ENCODE assay signal across 16 mouse cellular contexts in genomic region chr8:48492491-48492890, GRCm38 (mm10).
DNase-seq lines count a peak whose midpoint lies in the region; ATAC-seq and TF ChIP-seq lines count a peak whose summit lies in the region.
"Had no signal": no experiment of that assay in that cellular context is flagged by ENCODE, and none has a peak within 500 bp of the region (broad histone marks: within the 10 kb centered on the region; RNA-seq: fewer than 3 reads in every experiment).

No protein-coding gene starts in this region.

- H3K4me2 ChIP-seq in midbrain, embryonic 15.5 days: no peak overlapping the region
- H3K4me2 ChIP-seq: limb, embryonic 15.5 days had no signal

- TF ChIP-seq CTCF in gastrocnemius, adult 2 months (IDR thresholded peaks at IDR 0.05): no peak

- ATAC-seq in midbrain, embryonic 15.5 days (replicated peaks): no peak
- ATAC-seq: hindbrain, postnatal 0 days had no signal

- no peaks in the 10 kb centered on the region for H3K36me3 ChIP-seq in midbrain, embryonic 15.5 days (replicated peaks)
- H3K36me3 ChIP-seq: limb, embryonic 15.5 days had no signal

- H3K9ac ChIP-seq in midbrain, embryonic 15.5 days: no peak overlapping the region
- H3K9ac ChIP-seq: limb, embryonic 15.5 days had no signal

- H3K27ac ChIP-seq in gastrocnemius, adult 2 months: no peak overlapping the region
- no peak overlapping the region for H3K27ac ChIP-seq in midbrain, embryonic 15.5 days
- H3K27ac ChIP-seq: hindbrain, postnatal 0 days; limb, embryonic 15.5 days had no signal

- H3K4me1 ChIP-seq in midbrain, embryonic 15.5 days: peaks cover 15% of the 10 kb centered on the region

- no peaks in the 10 kb centered on the region for H3K9me3 ChIP-seq in midbrain, embryonic 15.5 days
- H3K9me3 ChIP-seq: limb, embryonic 15.5 days had no signal

- H3K27me3 ChIP-seq in midbrain, embryonic 15.5 days (replicated peaks): no peaks in the 10 kb centered on the region
- H3K27me3 ChIP-seq: limb, embryonic 15.5 days had no signal

- DNase-seq in adrenal gland, postnatal 36 days: peak; percentile 28 to 40
- no peak for DNase-seq in adrenal gland, adult 18-20 months (ENCODE audit: low spot score in 2 of 2)
- DNase-seq in lung, postnatal 10 days: peak; percentile 3
- DNase-seq in lung, postnatal 4 days: no peak
- DNase-seq in gastrocnemius, adult 2 months: peak; percentile 78
- DNase-seq in heart, postnatal 25 days (ENCODE audit: low spot score): peak; percentile 21
- no peak for DNase-seq in cerebellum, postnatal 4 days (ENCODE audit: low spot score in 2 of 2)
- DNase-seq: cerebellum, postnatal 10 days; kidney, adult 9 months; lung, postnatal 14 days; midbrain, embryonic 14.5 days; spleen, adult 18-20 months; thymus, postnatal 4 days had no signal

- WGBS in midbrain, embryonic 15.5 days: 69% methylated on average over 5 of the region's 5 CpGs

- intact Hi-C loops in gastrocnemius, adult 2 months (cut with DNase I): no loop called here
- intact Hi-C loops in heart, postnatal 25 days (cut with DNase I): no loop called here

- no peak overlapping the region for H3K4me3 ChIP-seq in gastrocnemius, adult 2 months
- H3K4me3 ChIP-seq in midbrain, embryonic 15.5 days: no peak overlapping the region
- H3K4me3 ChIP-seq: limb, embryonic 15.5 days had no signal

Comparison
In these comparisons a context has a peak if more than half of its experiments do, and no peak if none do; other contexts are left out.
1. DNase-seq: peak in adrenal gland, postnatal 36 days (2 of 2), lung, postnatal 10 days (single experiment), gastrocnemius, adult 2 months (single experiment) and heart, postnatal 25 days (single experiment); none in adrenal gland, adult 18-20 months (0 of 2), lung, postnatal 4 days (0 of 2) and cerebellum, postnatal 4 days (0 of 2).